Mouse (Mus musculus): ENCODE data around the gene Rnaseh2c. TPM values are rescaled to one million over a fixed set of nuclear protein-coding genes. Genes with fewer than 3 reads are reported as not detected.

The Rnaseh2c gene
- polyA plus RNA-seq, 1 experiment from 2014 or later = 64.7 TPM

DNA sequence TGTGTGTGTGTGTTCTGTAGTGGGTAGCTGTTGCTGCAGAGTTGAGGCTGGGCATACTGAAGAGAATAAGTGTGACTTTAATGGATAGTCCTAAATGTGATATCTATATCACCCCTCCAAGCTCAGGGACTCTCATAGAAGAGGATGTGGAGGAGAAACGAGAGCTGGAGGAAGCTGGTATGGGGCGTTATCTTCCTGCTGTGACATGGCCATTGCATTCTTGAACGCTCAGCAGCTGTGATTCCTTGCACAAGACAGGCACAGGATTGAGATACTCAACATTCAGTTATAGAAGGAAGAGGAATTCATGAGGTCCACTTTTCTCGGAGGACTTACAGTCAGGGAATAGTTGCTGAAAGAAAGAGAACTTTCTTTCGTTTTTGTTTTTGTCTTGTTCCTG, 20.2 kb downstream of the Rnaseh2c start:
- Histone ChIP-seq H3K27me3 (ENCODE audit: control insufficient read depth, insufficient read depth, low read length) (no peaks in the 10 kb centered on the region), H3K4me3 (ENCODE audit: low read depth, low read length) (no peak overlapping the region)

DNA sequence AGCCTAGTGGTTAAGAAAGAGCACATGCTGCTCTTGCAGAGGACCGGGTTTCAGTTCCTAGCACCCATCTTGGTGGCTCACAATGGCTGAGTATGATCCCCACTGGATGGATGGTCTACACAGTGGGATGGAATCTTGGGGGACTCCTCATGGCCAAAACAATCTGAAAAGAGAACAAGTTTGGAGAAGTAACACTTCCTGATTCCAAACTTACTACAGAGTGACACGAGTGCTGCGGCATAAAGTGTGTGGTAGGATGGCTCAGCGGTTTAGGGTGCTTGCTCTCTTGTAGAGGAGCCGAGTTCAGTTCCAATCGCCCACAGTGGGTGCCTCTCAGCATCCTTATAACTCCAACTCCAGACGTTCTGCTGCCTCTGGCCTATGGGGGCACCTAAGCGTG, 23.6 kb downstream of the Rnaseh2c start:
- DNase-seq (ENCODE audit: low spot score) = no peak
- Histone ChIP-seq H3K9me3 (ENCODE audit: control insufficient read depth, low read length) (no peaks in the 10 kb centered on the region), H3K4me1 (replicated peaks; ENCODE audit: control insufficient read depth, insufficient read depth) (no peaks in the 10 kb centered on the region), H3K27me3 (ENCODE audit: control insufficient read depth, insufficient read depth, low read length) (no peaks in the 10 kb centered on the region), H3K4me3 (ENCODE audit: low read depth, low read length) (no peak overlapping the region), H3K36me3 (ENCODE audit: control insufficient read depth, insufficient read depth, low read length) (no peaks in the 10 kb centered on the region), H3K9ac (ENCODE audit: low read length) (no peak overlapping the region), H3K27ac (replicated peaks) (no peak overlapping the region), H3K4me2 (replicated peaks; ENCODE audit: low read depth) (no peak overlapping the region)
- 88% methylated on average over 8 of the region's 8 CpGs for WGBS
- ATAC-seq (ENCODE audit: low FRiP score, low TSS enrichment) = no peak
- no peak for TF ChIP-seq CTCF (IDR thresholded peaks at IDR 0.05; ENCODE audit: low read depth)
- no peak for TF ChIP-seq EP300 (optimal IDR thresholded peaks at IDR 0.05)

More for the DNA sequence above, 20.2 kb downstream of the Rnaseh2c start:
- WGBS = 74% methylated on average over 5 of the region's 5 CpGs
- Histone ChIP-seq H3K36me3 (ENCODE audit: control insufficient read depth, insufficient read depth, low read length) (no peaks in the 10 kb centered on the region), H3K4me2 (replicated peaks; ENCODE audit: low read depth) (no peak overlapping the region), H3K27ac (replicated peaks) (no peak overlapping the region), H3K4me1 (replicated peaks; ENCODE audit: control insufficient read depth, insufficient read depth) (no peaks in the 10 kb centered on the region), H3K9me3 (ENCODE audit: control insufficient read depth, low read length) (no peaks in the 10 kb centered on the region), H3K9ac (ENCODE audit: low read length) (no peak overlapping the region)
- TF ChIP-seq EP300 (optimal IDR thresholded peaks at IDR 0.05) (no peak), CTCF (IDR thresholded peaks at IDR 0.05; ENCODE audit: low read depth) (no peak)
- no peak for ATAC-seq (ENCODE audit: low FRiP score, low TSS enrichment)
- DNase-seq (ENCODE audit: low spot score) = no peak

DNA sequence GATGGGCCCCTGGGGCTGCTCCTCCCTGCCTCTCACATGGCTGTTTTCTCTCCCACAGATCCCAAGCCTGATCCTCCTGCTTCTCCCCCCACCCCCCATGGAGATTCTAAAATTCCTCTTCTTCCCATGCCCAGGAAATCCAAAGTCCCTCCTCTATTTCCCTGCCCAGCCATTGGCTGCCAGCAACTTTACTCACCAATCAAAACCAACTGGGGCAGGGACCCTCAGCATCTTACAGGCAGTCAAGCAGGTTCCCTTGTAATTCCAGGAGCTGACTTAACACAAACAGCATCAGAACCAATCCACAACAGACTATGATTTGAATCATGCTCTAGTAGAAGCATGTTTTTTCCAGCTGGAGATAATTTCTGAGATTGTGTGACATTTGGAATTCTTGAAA, 28.2 kb downstream of the Rnaseh2c start:
- no peak overlapping the region for H3K27ac ChIP-seq (replicated peaks)
- H3K4me2 ChIP-seq (replicated peaks; ENCODE audit: low read depth) = no peak overlapping the region
- TF ChIP-seq CTCF (IDR thresholded peaks at IDR 0.05; ENCODE audit: low read depth) = no peak
- no peak for TF ChIP-seq EP300 (optimal IDR thresholded peaks at IDR 0.05)
- H3K4me3 ChIP-seq (ENCODE audit: low read depth, low read length) = no peak overlapping the region
- H3K9me3 ChIP-seq (ENCODE audit: control insufficient read depth, low read length) = no peaks in the 10 kb centered on the region
- no peak for DNase-seq (ENCODE audit: low spot score)
- no peak overlapping the region for H3K9ac ChIP-seq (ENCODE audit: low read length)
- H3K4me1 ChIP-seq (replicated peaks; ENCODE audit: control insufficient read depth, insufficient read depth) = no peaks in the 10 kb centered on the region
- ATAC-seq (ENCODE audit: low FRiP score, low TSS enrichment) = no peak
- no peaks in the 10 kb centered on the region for H3K27me3 ChIP-seq (ENCODE audit: control insufficient read depth, insufficient read depth, low read length)
- H3K36me3 ChIP-seq (ENCODE audit: control insufficient read depth, insufficient read depth, low read length) = no peaks in the 10 kb centered on the region

DNA sequence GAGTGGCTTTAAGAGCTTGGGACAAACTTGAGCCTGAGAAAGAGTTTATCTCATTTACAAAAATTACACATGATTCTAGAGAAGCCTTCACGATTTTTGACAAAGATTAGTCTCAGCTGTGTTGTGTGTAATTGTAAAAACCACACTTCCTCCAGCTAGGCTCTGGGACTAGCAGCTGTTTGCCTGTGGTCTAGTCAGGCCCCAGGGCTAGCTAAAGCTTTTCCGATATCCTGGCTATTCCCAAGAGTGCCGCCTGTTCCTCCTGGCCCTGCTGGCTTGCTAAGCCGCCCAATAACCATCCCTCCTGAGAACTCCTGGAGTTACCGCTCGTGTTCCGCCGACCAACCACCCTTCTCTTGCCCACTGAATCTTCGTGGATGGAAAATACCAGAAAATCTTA, 30.4 kb downstream of the Rnaseh2c start:
- Histone ChIP-seq H3K27me3 (ENCODE audit: control insufficient read depth, insufficient read depth, low read length) (no peaks in the 10 kb centered on the region), H3K4me3 (ENCODE audit: low read depth, low read length) (no peak overlapping the region), H3K4me1 (replicated peaks; ENCODE audit: control insufficient read depth, insufficient read depth) (peaks cover 5% of the 10 kb centered on the region; the same call in 1 of the 2 replicates), H3K9ac (ENCODE audit: low read length) (no peak overlapping the region), H3K36me3 (ENCODE audit: control insufficient read depth, insufficient read depth, low read length) (no peaks in the 10 kb centered on the region), H3K4me2 (replicated peaks; ENCODE audit: low read depth) (no peak overlapping the region), H3K9me3 (ENCODE audit: control insufficient read depth, low read length) (no peaks in the 10 kb centered on the region), H3K27ac (replicated peaks) (no peak overlapping the region)
- DNase-seq (ENCODE audit: low spot score) (no peak), ATAC-seq (ENCODE audit: low FRiP score, low TSS enrichment) (no peak)
- 75% methylated on average over 9 of the region's 9 CpGs for WGBS
- no peak for TF ChIP-seq EP300 (optimal IDR thresholded peaks at IDR 0.05)

DNA sequence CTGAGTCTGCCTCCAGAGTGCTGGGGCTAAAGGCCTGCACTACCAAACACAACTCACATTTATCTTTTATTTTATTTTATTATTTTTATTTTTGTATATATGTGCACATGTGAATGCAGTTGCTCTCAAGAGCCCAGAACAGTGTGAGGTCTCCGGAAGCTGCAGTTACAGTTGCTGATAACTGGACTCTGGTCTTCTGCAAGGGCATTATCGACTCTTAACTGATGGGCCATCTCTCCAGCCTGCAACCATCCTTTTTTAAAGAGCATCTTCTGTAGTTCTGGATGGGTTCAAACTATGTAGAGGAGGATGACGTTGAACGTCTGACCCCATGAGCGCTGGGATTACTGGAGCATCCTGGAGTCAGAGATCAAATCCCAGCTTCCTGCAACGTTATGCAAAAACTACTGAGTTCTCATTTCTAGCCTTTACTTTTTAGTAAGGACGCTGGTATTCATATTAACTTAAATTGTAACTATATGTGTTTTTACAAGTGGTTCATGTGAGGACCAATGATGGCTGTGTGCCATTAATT, 34.4 kb downstream of the Rnaseh2c start:
- TF ChIP-seq CTCF (IDR thresholded peaks at IDR 0.05; ENCODE audit: low read depth) = no peak
- no peak for TF ChIP-seq EP300 (optimal IDR thresholded peaks at IDR 0.05)
- Histone ChIP-seq H3K9ac (ENCODE audit: low read length) (0 out of 2 replicates have a peak overlapping the region, but pooled peaks have one; percentile 93), H3K27me3 (ENCODE audit: control insufficient read depth, insufficient read depth, low read length) (no peaks in the 10 kb centered on the region), H3K4me3 (ENCODE audit: low read depth, low read length) (no peak overlapping the region), H3K9me3 (ENCODE audit: control insufficient read depth, low read length) (no peaks in the 10 kb centered on the region), H3K4me1 (replicated peaks; ENCODE audit: control insufficient read depth, insufficient read depth) (peaks cover 5% of the 10 kb centered on the region), H3K36me3 (ENCODE audit: control insufficient read depth, insufficient read depth, low read length) (peaks cover 17% of the 10 kb centered on the region), H3K27ac (replicated peaks) (0 out of 2 replicates have a peak overlapping the region, but pooled peaks have one; percentile 96), H3K4me2 (replicated peaks; ENCODE audit: low read depth) (no peak overlapping the region; the same call in 1 of the 2 replicates)
- ATAC-seq (ENCODE audit: low FRiP score, low TSS enrichment) (no peak), DNase-seq (ENCODE audit: low spot score) (no peak)
- WGBS = 65% methylated on average over 7 of the region's 7 CpGs

DNA sequence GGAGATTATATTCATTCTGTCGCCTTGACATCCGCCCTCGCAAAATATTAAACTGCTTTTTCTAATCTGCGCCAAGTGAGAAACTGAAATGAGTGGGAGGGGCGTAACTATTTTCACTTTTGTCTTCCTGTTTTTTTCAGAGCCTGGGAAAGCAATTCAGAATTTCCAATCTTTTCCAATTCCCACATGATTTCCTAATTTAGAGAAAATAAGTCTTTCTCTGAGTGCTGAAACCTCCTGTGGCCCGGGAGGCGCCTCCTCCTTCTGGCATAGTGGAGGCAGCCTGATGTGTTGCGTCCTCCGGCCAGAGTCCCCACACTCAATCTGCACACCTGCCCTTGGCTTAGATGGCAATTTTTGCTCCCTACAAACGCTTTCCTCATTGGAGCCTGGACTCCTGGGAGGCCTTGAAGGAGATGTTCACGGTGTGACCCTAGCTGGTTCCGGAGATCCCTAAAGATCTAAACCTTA, 34.9 kb downstream of the Rnaseh2c start:
- Histone ChIP-seq H3K36me3 (ENCODE audit: control insufficient read depth, insufficient read depth, low read length) (peaks cover 21% of the 10 kb centered on the region), H3K4me2 (replicated peaks; ENCODE audit: low read depth) (peak overlapping the region; percentile 94), H3K9me3 (ENCODE audit: control insufficient read depth, low read length) (no peaks in the 10 kb centered on the region), H3K9ac (ENCODE audit: low read length) (peak overlapping the region; percentile 93), H3K27ac (replicated peaks) (peak overlapping the region; percentile 96), H3K4me1 (replicated peaks; ENCODE audit: control insufficient read depth, insufficient read depth) (peaks cover 5% of the 10 kb centered on the region), H3K27me3 (ENCODE audit: control insufficient read depth, insufficient read depth, low read length) (no peaks in the 10 kb centered on the region), H3K4me3 (ENCODE audit: low read depth, low read length) (peak overlapping the region; percentile 85)
- WGBS = 30% methylated on average over 12 of the region's 12 CpGs
- no peak for DNase-seq (ENCODE audit: low spot score)
- TF ChIP-seq EP300 (optimal IDR thresholded peaks at IDR 0.05) (no peak), CTCF (IDR thresholded peaks at IDR 0.05; ENCODE audit: low read depth) (no peak)
- ATAC-seq (ENCODE audit: low FRiP score, low TSS enrichment) = no peak
